Mouse (Mus musculus) right cerebral cortex, postnatal 4 days (tissue): ENCODE measurements around the gene Stk10.

Experiments
- DNase-seq: peaks from one replicate; pipeline ENCODE4 v3.0.0-alpha.2; 2022

The Stk10 gene

DNA sequence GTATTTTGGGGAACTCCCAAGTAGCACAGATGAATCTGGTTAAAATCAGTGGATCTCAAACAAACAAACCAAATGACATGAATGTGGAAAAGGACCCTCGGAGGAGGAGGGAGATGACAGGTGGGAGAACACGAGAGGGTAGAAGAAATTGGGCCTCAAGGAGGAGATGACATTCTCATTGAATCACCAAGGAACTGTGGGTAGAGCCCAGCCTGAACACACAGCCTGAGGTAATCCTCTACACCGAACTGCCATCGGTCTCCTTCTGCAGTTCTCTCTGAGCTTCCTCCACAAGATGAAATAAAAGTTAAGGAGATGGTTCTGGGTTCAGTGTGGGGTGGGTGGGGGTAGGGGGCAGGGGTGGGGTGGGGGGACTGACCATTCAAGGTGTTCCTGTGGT lies 6.1 kb upstream of the Stk10 start:
- DNase-seq = no peak

DNA sequence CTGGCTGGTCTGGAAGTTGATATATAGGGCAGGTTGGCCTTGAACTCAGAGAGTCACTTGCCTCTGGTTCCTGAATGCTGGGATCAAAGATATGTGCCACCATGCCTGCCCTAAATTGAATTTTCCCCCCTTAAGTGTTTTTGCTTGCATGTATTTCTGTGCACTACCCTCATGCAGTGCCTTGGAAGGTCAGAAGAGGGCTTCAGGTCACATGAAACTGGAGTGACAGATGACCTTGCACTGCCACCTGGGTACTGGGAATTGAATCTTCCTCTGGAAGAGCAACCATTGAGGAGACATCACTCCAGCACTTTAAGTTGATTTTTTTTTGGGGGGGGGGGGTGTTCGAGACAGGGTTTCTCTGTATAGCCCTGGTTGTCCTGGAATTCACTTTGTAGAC lies 3.0 kb upstream of the Stk10 start:
- no peak for DNase-seq

DNA sequence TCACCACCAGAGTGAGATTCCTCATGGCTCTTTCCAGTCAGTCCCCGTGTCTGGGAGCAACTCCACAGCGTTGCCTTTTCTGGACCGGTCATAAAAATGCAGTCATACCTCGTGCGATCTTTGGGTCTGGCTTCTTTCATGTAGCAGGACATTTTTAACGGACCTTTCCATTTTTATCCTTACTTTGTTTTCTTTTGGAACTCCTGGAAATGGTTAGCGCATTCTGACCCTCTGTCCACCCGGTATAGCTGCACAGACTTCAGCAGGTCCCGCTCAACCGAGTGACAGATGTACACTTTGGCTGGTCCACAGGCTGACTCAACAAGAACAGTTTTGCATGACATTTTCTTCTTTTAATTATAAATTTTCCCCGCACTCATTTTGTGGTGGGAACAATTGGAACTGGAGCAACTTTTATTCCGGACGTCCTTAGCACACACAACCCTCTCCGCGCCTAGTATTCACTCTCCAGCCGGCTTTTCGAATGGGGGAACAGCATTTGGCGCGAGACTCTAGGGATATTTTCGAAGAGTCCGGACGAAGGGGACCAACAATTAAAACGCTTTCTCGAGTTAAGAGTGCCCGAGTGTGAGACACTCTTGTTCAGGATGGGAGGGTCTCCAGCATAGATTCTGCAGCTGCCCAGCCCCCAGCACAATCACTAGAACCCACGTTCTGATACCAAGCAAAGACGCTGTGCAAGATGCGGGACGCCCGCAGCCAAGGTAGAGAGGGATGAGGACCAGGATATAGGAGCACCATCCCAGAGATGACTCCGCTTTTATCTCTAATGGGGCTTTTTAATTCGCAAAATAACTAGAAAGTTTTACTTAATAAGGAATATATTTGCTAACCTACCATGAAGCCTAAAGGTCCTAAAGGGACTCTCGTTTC lies 987 bp upstream of the Stk10 start, which contains the start of gene Efcab9:
Gene Efcab9, minus strand, starts transcription at position 211 of the 894 bp plus-strand sequence.
- no peak for DNase-seq

DNA sequence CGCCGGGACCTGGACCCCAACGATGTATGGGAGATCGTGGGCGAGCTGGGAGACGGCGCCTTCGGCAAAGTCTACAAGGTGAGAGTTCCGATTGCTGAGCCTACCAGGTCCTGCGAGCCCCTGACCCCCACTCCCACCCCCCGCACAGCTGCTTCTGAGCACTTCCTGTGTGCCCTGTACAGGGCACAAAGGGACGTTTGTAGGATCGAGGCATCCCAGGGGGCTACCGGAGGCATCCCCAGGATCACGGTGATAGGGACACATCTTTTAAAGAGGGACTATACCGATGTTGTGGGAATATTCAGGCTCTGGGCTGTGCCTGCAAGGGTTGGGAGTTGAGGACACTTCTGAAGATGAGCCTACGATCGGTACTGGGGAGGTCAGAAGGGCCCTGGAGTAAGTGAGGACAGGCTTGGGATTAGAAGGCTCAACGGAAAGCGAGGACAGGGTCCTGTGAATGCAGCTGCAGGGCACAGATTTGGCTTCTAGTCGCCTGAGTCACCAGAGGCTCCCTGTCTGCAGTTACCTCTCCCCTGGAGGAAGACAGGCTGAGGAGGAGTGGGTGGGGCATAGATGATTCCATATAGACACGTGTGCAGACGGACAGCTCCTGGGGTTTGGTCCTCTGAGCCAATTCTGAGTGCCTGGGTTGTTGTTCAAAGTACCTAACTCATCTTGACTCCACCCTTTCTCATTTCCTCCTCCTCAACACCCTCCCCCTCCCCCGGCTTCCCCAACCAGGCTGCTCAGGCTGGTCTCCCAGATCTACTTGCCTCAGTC lies 567 bp downstream of the Stk10 start:
- peak; percentile 44 for DNase-seq

DNA sequence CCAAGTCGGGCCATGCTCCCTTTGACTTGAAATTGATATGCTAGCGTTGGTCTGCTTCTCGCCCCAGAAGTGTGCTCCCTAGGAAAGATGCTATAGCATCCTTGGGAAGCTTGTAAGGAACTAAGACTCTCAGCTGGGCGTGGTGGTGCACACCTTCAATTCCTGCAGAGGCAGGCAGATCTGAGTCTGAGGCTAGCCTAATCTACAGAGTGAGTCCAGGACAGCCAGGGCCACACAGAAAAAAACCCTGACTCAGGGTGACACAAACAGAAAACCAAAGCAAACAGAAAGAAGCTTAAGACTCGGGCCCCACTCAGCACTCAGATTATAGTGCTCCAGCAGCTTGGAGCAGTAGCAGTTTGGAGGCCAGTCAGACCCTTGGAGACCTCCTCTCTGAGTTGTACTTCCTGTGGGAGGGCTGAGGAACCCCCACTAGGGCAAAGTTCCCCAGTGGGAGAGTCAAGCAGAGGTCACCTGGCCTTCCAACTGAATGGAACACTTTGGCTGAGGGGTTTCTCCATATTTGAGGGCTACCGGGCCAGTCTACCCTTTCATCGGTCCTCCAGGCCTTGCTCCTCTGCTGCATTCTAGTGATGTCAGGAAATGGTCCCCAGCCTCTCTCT lies 1.5 kb downstream of the Stk10 start:
- DNase-seq = no peak

DNA sequence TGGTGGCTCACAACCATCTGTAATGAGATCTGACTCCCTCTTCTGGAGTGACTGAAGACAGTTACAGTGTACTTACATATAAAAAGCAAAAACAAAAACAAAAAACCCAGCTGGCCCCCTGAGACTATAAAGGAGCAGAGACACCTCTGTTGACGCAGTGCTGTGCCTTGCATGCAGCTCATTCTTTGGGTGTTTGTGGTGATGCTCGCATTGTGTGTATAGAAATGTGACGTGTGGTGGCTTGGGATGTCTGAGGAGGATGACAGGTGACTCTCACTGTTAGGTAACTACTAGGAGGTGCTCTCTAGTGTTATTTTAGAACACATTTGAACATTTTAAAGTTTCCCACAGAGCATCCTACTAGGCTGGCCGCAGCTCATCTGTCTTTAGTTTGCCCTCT lies 2.5 kb downstream of the Stk10 start:
- no peak for DNase-seq

DNA sequence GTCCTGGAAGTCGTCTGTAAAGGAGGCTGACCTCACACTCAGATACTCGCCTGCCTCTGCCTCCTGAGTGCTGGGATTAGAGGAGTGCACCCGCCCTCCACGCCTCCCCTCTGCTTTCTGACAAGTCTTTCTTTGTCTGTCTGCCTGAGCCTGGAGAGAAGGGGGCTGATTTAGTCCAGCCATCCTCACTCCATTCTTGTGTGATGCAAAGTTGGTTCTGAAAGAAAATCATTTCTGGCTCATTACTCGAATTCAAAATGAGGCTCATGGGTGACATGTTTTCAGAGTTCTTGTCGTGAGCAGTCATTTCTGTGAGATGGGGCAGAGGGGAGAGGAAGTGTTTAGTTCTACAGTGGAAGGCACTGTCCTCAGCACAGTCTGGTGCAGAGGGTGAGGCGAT lies 3.8 kb downstream of the Stk10 start:
- no peak for DNase-seq

DNA sequence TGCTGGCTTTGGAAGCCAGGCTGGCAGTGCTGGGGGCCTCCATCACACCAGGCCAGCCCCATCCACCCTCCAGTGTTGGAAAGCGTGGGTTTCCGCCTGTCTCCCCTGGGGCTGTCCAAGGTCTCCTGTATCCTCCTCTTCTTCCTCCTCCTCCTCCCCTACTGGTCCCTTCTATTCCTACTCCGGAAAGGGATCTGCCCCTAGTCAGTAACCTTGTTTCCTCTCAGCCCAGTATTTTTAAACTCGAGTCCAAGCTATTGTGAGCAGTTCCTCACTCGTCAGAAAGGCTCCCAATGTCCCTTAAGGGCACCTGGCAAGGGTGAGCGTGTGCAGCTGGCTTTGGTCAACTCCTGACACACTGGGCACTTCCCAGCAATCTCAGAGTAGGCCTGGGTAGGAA lies 5.3 kb downstream of the Stk10 start:
- DNase-seq = no peak

DNA sequence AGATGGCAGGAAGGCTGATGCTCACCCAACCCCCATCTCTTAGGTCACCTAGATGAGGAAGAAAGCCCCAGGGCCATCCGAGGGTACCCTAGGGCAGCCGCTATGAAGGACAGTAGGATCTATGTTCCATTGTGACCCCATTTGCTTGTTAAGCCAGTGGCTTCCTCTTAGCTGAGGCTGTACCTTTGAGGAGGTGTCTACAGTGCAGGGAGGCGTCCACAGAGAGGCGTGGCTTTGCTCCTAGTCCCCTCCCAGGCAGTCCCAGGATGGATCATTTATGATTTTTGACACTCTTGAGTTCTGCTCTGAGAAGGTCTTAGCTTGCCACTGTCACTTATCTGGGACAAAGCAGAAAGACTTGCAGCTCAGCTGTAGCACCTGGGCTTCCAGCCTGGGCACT lies 5.7 kb downstream of the Stk10 start:
- no peak for DNase-seq

DNA sequence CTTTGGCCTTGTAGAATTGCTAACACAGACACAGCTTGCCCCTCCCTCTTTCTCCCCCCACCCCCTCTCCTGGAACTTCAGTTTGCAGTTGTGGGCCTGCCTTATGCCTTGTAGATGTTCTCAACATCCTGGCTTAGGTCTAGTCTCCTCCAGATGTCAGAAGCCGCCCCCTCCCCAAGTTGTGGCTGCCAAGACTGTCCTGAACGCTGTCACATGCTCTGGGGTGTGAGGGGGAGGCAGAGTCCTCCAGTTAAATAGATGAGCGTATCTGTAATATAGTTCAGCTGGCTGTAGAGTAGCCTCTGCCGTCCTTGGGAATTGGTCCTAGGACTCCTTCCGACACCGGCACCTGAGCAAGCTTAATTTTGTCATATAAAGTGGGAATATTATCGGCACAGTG lies 6.6 kb downstream of the Stk10 start:
- no peak for DNase-seq

DNA sequence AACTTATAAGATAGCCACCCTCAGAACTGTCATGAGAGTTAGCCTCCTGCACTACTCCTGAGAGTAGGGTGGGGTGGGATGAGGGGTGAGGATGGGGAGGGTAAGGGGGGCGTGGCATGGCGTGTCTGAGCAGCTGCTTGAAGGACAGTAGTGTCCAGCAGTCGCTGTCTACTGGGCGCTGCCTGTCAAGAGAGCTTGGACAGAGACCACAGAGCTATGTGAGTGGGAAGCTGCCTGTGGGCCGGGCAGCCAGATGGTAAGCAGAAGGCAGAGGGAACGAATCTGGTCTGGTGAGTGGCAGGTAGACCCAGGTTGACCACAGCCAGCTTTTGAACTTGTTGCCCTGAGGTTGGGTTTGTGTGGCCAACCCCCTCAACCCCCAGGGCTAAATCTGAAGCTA lies 7.4 kb downstream of the Stk10 start:
- DNase-seq = no peak

DNA sequence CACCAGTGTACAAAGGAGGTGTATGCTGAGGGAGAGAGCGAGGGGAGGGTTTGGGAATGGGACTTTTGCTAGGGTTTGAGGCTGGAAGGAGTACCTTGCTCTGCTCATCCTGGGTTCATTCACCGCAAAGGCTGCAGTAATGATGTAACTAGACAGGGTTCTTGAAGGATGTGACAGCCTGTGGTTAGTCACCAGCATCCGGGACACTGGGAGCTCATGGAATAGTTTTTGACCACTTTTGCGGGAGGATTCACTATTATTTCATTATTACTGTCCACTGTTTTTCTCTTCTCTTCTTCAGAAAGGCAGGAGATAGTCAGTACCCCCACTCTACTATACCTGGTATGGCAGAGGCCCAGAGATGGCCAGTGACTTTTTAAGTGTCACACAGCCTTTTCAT lies 9.1 kb downstream of the Stk10 start:
- no peak for DNase-seq

DNA sequence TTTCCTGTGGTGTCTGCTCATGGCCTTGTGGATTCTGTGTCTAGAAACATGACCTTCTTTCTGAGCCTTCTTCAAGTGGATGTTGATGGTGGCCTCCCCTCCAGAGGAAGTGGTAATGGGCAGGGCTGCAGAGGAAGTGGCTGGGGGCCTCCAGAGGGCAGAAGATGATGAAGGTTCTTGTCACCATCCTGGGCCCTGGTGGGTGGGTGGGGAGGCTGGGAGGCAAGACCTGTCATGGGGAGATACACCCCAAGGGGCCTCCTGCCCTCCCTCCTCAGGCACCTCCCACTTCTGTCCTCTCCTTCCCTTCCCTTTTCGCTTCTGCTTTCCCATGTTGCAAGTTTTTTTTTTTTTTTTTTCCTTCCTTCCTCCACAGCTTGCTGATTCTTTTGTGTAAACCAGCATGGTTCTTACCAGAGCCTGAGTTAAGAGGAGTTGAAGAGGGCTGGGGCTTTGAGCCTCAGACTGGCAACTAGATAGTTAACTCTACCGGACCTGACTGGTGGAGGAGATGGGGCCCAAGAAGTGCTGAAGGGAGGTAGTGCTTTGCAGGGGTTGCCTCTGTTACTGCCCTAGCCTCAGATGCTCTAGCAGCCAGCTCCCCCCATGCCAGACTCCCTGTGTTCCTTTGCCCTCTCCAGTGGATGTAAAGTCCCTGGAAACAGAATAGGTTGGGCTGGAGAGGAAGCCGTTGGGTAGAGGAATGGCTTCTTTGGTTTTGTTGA lies 9.7 kb downstream of the Stk10 start:
- no peak for DNase-seq

DNA sequence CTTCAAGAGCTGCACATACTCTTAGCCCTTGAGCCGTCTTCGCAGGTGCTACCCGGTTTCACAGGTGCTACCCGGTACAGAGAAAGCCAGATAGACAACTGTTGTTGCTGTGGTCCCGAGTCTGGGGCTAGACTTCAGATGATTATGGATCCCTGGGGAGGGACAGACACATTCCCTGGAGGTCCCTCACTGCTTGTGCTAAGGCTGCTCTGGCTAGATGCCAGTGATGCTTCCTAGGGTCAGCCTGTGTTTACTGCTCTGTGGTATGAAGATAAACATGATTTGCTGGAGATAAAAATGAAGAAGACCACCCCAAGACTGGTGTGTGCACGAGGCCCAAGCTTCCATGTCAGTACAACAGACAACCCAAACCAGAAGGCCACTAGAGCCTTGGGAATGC lies 10.9 kb downstream of the Stk10 start:
- no peak for DNase-seq

DNA sequence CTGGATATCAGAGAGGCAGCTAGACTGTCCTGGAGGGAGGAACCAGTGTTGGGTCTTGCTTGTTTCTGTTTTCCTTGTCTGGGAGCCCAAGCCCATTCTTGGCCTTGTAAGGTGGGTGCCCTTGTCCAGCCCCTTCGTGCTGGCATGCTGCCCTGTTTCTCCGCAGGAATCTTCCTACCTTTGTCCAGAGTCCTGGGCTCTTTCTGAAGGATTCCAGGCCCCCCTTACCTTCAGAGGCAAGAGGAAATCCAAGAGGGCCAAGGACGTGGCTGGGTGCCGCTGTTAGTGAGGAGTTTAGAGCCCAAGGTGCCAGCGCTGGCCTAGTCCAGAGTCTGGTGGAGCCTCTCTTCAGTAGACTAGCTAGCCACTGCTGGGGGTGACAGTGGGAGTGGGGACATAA lies 11.4 kb downstream of the Stk10 start:
- no peak for DNase-seq

DNA sequence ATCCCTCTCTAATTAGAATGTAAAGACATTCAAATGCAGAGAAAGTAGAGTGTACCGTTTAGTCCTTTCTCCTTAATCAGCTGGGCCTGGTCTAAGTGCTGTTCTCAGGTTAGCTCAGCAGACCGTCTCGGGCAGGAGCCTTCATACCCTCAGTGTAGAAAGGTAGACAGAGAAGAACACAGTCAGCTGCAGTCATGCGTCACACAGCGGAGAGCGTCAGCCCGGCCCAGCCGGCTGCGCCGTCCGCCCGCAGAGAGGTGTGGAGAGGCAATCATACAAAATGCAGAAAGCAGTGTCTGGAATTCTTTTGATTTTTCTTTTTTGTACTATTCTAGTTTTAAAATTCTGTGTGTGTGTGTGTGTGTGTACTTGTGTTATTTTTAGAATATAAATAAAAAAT lies 12.5 kb downstream of the Stk10 start:
- DNase-seq = no peak

DNA sequence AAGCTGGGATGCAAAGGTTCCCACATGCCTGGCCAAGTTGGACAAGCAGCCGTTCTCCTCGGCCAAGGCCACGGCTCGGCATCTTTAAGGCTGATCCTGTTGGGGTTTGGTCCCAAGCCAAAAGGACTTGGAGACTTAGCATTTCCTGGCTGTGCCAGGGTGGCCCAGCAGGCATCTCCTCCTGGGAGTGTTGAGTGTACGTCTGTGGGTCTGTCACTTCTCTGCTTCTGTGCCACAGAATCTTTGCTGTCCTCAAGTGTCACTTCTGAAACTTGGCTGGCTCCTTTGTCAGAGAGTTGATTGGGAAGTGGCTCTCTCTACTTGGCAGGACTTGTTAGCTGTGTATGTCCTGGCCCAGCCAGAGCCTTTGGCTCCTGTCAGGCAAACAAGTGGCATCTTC lies 13.4 kb downstream of the Stk10 start:
- DNase-seq = no peak

DNA sequence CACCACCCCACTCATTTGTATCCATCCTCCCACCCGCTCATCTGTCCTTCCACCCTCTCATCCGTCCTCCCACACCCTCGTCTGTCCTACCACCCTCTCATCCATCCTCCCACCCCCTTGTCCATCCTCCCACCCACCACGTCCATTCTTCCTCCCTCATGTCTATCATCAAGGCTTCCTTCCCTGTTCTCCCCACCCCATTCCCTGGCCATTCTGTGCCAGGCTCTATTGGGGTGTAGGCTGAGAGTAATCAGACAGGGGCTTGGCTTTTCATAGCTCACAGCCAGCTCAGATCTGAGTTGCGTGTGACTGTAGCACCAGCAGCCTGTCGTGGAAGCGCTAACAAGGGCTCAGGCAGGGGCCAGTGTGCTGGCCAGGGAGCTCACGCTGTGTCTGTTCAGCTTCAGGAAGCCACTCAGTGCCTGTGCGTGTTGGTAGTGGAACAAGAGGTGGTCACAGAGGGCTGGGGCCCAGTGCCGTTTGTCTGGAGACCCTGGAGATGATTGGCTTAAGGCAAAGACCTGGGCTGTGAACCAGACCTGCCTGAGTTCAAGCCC lies 14.4 kb downstream of the Stk10 start:
- no peak for DNase-seq

DNA sequence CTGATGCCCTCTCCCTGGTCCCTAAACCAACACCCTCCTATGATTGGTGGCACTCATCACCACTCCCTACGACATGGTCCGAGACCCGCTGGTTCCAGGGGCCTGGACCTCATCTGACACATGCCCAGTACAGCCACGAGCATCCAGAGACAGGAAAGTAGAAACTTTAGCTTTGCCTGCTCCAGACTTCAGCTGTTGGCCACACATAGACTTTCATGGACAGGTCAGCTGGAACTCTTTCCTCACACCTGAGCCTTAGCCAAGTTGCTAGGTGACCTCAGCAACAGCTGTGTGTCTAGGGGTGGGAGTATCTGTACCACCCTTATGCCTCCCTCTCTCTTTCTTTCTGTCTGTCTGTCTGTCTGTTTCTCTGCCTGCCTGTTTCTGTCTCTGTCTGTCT lies 15.1 kb downstream of the Stk10 start:
- no peak for DNase-seq

DNA sequence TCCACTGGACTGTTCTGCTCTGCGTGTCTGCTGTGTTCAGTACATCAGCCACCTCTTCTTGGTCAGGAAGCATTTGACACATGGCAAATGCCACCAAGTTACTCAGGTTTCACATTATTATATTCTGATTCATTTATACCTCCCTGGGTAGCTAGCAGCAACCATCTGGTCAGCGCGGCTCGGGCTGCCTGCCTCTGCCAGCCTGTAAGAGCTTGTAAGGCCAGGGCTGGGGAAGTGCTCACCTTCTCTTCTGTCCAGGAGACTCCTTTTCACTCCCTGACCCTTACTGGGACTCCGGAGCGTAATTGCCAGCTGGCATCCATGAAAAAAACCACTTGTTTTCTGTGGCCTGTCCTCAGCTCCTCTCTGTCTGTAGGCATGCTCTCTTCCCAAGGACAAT lies 16.1 kb downstream of the Stk10 start:
- no peak for DNase-seq

DNA sequence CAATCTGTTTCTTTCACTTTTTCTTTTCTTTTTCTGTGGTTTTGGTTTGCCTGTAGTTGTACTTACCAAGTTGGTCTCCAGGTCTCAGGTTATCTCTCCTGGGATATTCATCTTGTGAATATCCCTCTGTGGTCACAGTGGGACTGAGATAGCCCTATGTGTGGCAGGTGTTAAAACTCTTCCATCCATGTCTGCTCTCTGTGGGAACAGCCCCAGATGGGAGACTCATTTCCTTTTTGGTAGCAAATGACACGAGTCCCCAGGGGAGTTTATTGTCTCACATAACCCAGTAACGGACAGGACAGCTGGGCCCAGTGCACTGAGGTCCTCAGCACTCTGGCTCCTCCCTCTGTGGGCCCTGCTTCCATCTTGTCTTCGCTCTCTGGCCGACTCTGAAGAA lies 17.0 kb downstream of the Stk10 start:
- DNase-seq = no peak

DNA sequence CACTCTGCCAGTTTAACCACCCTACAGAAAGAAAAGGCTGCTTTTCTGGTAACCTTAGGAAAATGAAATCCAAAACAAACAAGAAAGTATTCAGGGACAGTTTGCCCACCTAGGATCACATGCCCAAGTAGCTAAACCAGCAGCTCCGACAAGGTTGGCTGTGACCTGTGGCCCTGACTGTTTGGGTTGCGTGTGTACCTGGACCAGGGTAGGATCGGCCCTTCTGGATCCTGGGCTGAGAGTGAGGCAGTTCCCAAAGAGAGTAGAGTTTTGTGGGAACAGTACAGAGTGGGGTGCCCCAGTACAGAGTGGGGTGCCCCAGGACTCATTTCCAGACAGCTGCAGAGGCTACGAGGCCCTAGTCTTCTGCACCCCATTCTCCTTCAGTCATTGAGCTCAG lies 18.0 kb downstream of the Stk10 start:
- no peak for DNase-seq
